Mouse (Mus musculus): Measurements from ENCODE around the gene Wbp4. TPM values are rescaled to one million over a fixed set of nuclear protein-coding genes. Genes with fewer than 3 reads are reported as not detected.

Gene Wbp4
- polyA plus RNA-seq, 1 experiment from 2014 or later, result 29.5 TPM

- Histone ChIP-seq H3K27me3 (replicated peaks) (no peaks in the 10 kb centered on the region), H3K9me3 (replicated peaks) (peaks cover 4% of the 10 kb centered on the region; the same call in 1 of the 2 replicates), H3K36me3 (peaks cover 6% of the 10 kb centered on the region; the same call in 1 of the 2 replicates), H3K4me1 (replicated peaks) (peaks cover 39% of the 10 kb centered on the region), H3K4me2 (no peak overlapping the region), H3K9ac (peak overlapping the region; percentile 28; the same call in 1 of the 2 replicates), H3K27ac (ENCODE audit: poor library complexity, severe bottlenecking) (no peak overlapping the region), H3K4me3 (no peak overlapping the region)
- WGBS, result 49% methylated on average over 9 of the region's 9 CpGs
- ATAC-seq (ENCODE audit: insufficient number of reproducible peaks, low FRiP score), result peak; percentile 74
Observed at GRCm38 (mm10) chr14:79506207-79506606, 24.9 kb upstream of the Wbp4 start.

GRCm38 (mm10) chr14:79504246-79505006 is 23.1 kb upstream of the Wbp4 start:
- Histone ChIP-seq H3K36me3 (peaks cover 7% of the 10 kb centered on the region; the same call in 1 of the 2 replicates), H3K4me3 (no peak overlapping the region), H3K9me3 (replicated peaks) (peaks cover 5% of the 10 kb centered on the region; the same call in 1 of the 2 replicates), H3K9ac (no peak overlapping the region), H3K4me1 (replicated peaks) (peaks cover 33% of the 10 kb centered on the region), H3K4me2 (no peak overlapping the region), H3K27ac (ENCODE audit: poor library complexity, severe bottlenecking) (peak overlapping the region; percentile 45; the same call in 1 of the 2 replicates), H3K27me3 (replicated peaks) (no peaks in the 10 kb centered on the region)
- 91% methylated on average over 7 of the region's 7 CpGs for WGBS
- no peak for ATAC-seq (ENCODE audit: insufficient number of reproducible peaks, low FRiP score)

GRCm38 (mm10) chr14:79503371-79504075 is 22.2 kb upstream of the Wbp4 start:
- peaks cover 5% of the 10 kb centered on the region; the same call in 1 of the 2 replicates for H3K9me3 ChIP-seq (replicated peaks)
- ATAC-seq (ENCODE audit: insufficient number of reproducible peaks, low FRiP score), result no peak; the same call in 1 of the 2 replicates
- H3K4me3 ChIP-seq, result no peak overlapping the region
- H3K4me1 ChIP-seq (replicated peaks), result peaks cover 36% of the 10 kb centered on the region
- no peaks in the 10 kb centered on the region for H3K27me3 ChIP-seq (replicated peaks)
- 50% methylated on average over 5 of the region's 5 CpGs for WGBS
- H3K9ac ChIP-seq, result no peak overlapping the region
- H3K27ac ChIP-seq (ENCODE audit: poor library complexity, severe bottlenecking), result peak overlapping the region; percentile 45
- peaks cover 7% of the 10 kb centered on the region; the same call in 1 of the 2 replicates for H3K36me3 ChIP-seq
- no peak overlapping the region for H3K4me2 ChIP-seq

- H3K4me2 ChIP-seq, result no peak overlapping the region
- H3K36me3 ChIP-seq, result peaks cover 7% of the 10 kb centered on the region; the same call in 1 of the 2 replicates
- 42% methylated on average over 4 of the region's 4 CpGs for WGBS
Observed at GRCm38 (mm10) chr14:79500756-79501155, 19.4 kb upstream of the Wbp4 start.

GRCm38 (mm10) chr14:79499326-79499725 is 18.0 kb upstream of the Wbp4 start:
- H3K9ac ChIP-seq, result no peak overlapping the region
- no peak for ATAC-seq (ENCODE audit: insufficient number of reproducible peaks, low FRiP score)
- H3K36me3 ChIP-seq, result peaks cover 7% of the 10 kb centered on the region; the same call in 1 of the 2 replicates
- no peak overlapping the region for H3K4me3 ChIP-seq
- peaks cover 5% of the 10 kb centered on the region; the same call in 1 of the 2 replicates for H3K9me3 ChIP-seq (replicated peaks)
- no peaks in the 10 kb centered on the region for H3K27me3 ChIP-seq (replicated peaks)
- 45% methylated on average over 9 of the region's 9 CpGs for WGBS
- H3K4me1 ChIP-seq (replicated peaks), result peaks cover 25% of the 10 kb centered on the region
- H3K27ac ChIP-seq (ENCODE audit: poor library complexity, severe bottlenecking), result no peak overlapping the region
- H3K4me2 ChIP-seq, result no peak overlapping the region

More at GRCm38 (mm10) chr14:79500756-79501155, 19.4 kb upstream of the Wbp4 start:
- H3K27me3 ChIP-seq (replicated peaks), result no peaks in the 10 kb centered on the region
- ATAC-seq (ENCODE audit: insufficient number of reproducible peaks, low FRiP score), result no peak
- peaks cover 27% of the 10 kb centered on the region for H3K4me1 ChIP-seq (replicated peaks)
- H3K4me3 ChIP-seq, result no peak overlapping the region
- no peak overlapping the region for H3K9ac ChIP-seq
- no peak overlapping the region for H3K27ac ChIP-seq (ENCODE audit: poor library complexity, severe bottlenecking)
- peaks cover 5% of the 10 kb centered on the region; the same call in 1 of the 2 replicates for H3K9me3 ChIP-seq (replicated peaks)

- peaks cover 10% of the 10 kb centered on the region for H3K4me1 ChIP-seq (replicated peaks)
- no peak overlapping the region for H3K4me2 ChIP-seq
- ATAC-seq (ENCODE audit: insufficient number of reproducible peaks, low FRiP score), result no peak
- H3K9me3 ChIP-seq (replicated peaks), result no peaks in the 10 kb centered on the region
- WGBS, result 89% methylated on average over 6 of the region's 6 CpGs
- no peaks in the 10 kb centered on the region for H3K27me3 ChIP-seq (replicated peaks)
- no peak overlapping the region for H3K9ac ChIP-seq
- no peak overlapping the region for H3K27ac ChIP-seq (ENCODE audit: poor library complexity, severe bottlenecking)
- no peak overlapping the region for H3K4me3 ChIP-seq
- H3K36me3 ChIP-seq, result peaks cover 8% of the 10 kb centered on the region
Observed at GRCm38 (mm10) chr14:79494349-79494748, 13.0 kb upstream of the Wbp4 start.

- no peak overlapping the region for H3K9ac ChIP-seq
- H3K27me3 ChIP-seq (replicated peaks), result no peaks in the 10 kb centered on the region
- H3K9me3 ChIP-seq (replicated peaks), result no peaks in the 10 kb centered on the region
- 63% methylated on average over 3 of the region's 3 CpGs for WGBS
- H3K4me1 ChIP-seq (replicated peaks), result peaks cover 22% of the 10 kb centered on the region
- no peak overlapping the region for H3K4me3 ChIP-seq
- ATAC-seq (ENCODE audit: insufficient number of reproducible peaks, low FRiP score), result no peak
- H3K27ac ChIP-seq (ENCODE audit: poor library complexity, severe bottlenecking), result no peak overlapping the region
- peaks cover 8% of the 10 kb centered on the region for H3K36me3 ChIP-seq
- no peak overlapping the region for H3K4me2 ChIP-seq
Observed at GRCm38 (mm10) chr14:79490246-79490645, 8.9 kb upstream of the Wbp4 start.

- no peak for ATAC-seq (ENCODE audit: insufficient number of reproducible peaks, low FRiP score)
- no peak overlapping the region for H3K4me3 ChIP-seq
- 83% methylated on average over 12 of the region's 12 CpGs for WGBS
Observed at GRCm38 (mm10) chr14:79489150-79489549, 7.8 kb upstream of the Wbp4 start.

GRCm38 (mm10) chr14:79488531-79488930 is 7.2 kb upstream of the Wbp4 start:
- peaks cover 8% of the 10 kb centered on the region for H3K36me3 ChIP-seq
- no peak for ATAC-seq (ENCODE audit: insufficient number of reproducible peaks, low FRiP score)
- H3K27me3 ChIP-seq (replicated peaks), result no peaks in the 10 kb centered on the region
- H3K4me1 ChIP-seq (replicated peaks), result peaks cover 31% of the 10 kb centered on the region
- 87% methylated on average over 9 of the region's 9 CpGs for WGBS
- H3K4me3 ChIP-seq, result no peak overlapping the region
- no peak overlapping the region for H3K4me2 ChIP-seq
- no peak overlapping the region for H3K9ac ChIP-seq
- H3K9me3 ChIP-seq (replicated peaks), result no peaks in the 10 kb centered on the region
- H3K27ac ChIP-seq (ENCODE audit: poor library complexity, severe bottlenecking), result no peak overlapping the region

More at GRCm38 (mm10) chr14:79489150-79489549, 7.8 kb upstream of the Wbp4 start:
- Histone ChIP-seq H3K4me1 (replicated peaks) (peaks cover 25% of the 10 kb centered on the region), H3K27me3 (replicated peaks) (no peaks in the 10 kb centered on the region), H3K9me3 (replicated peaks) (no peaks in the 10 kb centered on the region), H3K4me2 (no peak overlapping the region), H3K9ac (no peak overlapping the region), H3K27ac (ENCODE audit: poor library complexity, severe bottlenecking) (no peak overlapping the region), H3K36me3 (peaks cover 8% of the 10 kb centered on the region)

- Histone ChIP-seq H3K27ac (ENCODE audit: poor library complexity, severe bottlenecking) (0 out of 2 replicates have a peak overlapping the region, but pooled peaks have one; percentile 28), H3K27me3 (replicated peaks) (no peaks in the 10 kb centered on the region), H3K4me2 (peak overlapping the region; percentile 85), H3K4me1 (replicated peaks) (peaks cover 41% of the 10 kb centered on the region), H3K36me3 (peaks cover 6% of the 10 kb centered on the region), H3K9me3 (replicated peaks) (no peaks in the 10 kb centered on the region), H3K4me3 (peak overlapping the region; percentile 56), H3K9ac (peak overlapping the region; percentile 57)
- ATAC-seq (ENCODE audit: insufficient number of reproducible peaks, low FRiP score), result peak; percentile 60; the same call in 1 of the 2 replicates
- 2% methylated on average over 19 of the region's 19 CpGs for WGBS
Observed at GRCm38 (mm10) chr14:79486993-79487731, 5.8 kb upstream of the Wbp4 start.
